Comparison of ENCODE assay signal across 15 mouse cellular contexts in genomic region chr2:179336235-179336634, GRCm38 (mm10).
DNase-seq lines count a peak whose midpoint lies in the region; ATAC-seq lines count a peak whose summit lies in the region.
"Had no signal": no experiment of that assay in that cellular context is flagged by ENCODE, and none has a peak within 500 bp of the region (broad histone marks: within the 10 kb centered on the region; RNA-seq: fewer than 3 reads in every experiment).

No protein-coding gene starts in this region.

- no peak overlapping the region for H3K27ac ChIP-seq in forebrain, embryonic 13.5 days
- H3K27ac ChIP-seq in hindbrain, embryonic 16.5 days (ENCODE audit: low read depth, low read length) = no peak overlapping the region
- no peak overlapping the region for H3K27ac ChIP-seq in neural tube, embryonic 13.5 days (replicated peaks)
- H3K27ac ChIP-seq: gastrocnemius, adult 2 months; liver, embryonic 14.5 days had no signal

- intact Hi-C loops in left cerebral cortex, postnatal 4 days (cut with DNase I) = no loop called here

- 6% methylated on average over 1 of the region's 1 CpGs for WGBS in forebrain, embryonic 13.5 days
- WGBS in hindbrain, embryonic 16.5 days = 10% methylated on average over 1 of the region's 1 CpGs
- WGBS in neural tube, embryonic 13.5 days = 0% methylated on average over 1 of the region's 1 CpGs

- no peaks in the 10 kb centered on the region for H3K9me3 ChIP-seq in forebrain, embryonic 13.5 days (replicated peaks)
- H3K9me3 ChIP-seq in hindbrain, embryonic 16.5 days (ENCODE audit: control insufficient read depth, low read length) = no peaks in the 10 kb centered on the region
- no peaks in the 10 kb centered on the region for H3K9me3 ChIP-seq in neural tube, embryonic 13.5 days

- no peak overlapping the region for H3K9ac ChIP-seq in forebrain, embryonic 13.5 days
- no peak overlapping the region for H3K9ac ChIP-seq in hindbrain, embryonic 16.5 days (ENCODE audit: low read depth, low read length)
- no peak overlapping the region for H3K9ac ChIP-seq in neural tube, embryonic 13.5 days
- H3K9ac ChIP-seq: liver, embryonic 14.5 days had no signal

- peaks cover 9% of the 10 kb centered on the region for H3K4me1 ChIP-seq in forebrain, embryonic 13.5 days
- H3K4me1 ChIP-seq in hindbrain, embryonic 16.5 days (ENCODE audit: control insufficient read depth, insufficient read depth, low read depth, low read length) = no peaks in the 10 kb centered on the region
- peaks cover 28% of the 10 kb centered on the region for H3K4me1 ChIP-seq in neural tube, embryonic 13.5 days (replicated peaks)

- no peaks in the 10 kb centered on the region for H3K27me3 ChIP-seq in forebrain, embryonic 13.5 days
- H3K27me3 ChIP-seq in hindbrain, embryonic 16.5 days (replicated peaks; ENCODE audit: control insufficient read depth, insufficient read depth, low read length) = no peaks in the 10 kb centered on the region
- H3K27me3 ChIP-seq in neural tube, embryonic 13.5 days = no peaks in the 10 kb centered on the region

- H3K4me3 ChIP-seq in forebrain, embryonic 13.5 days = no peak overlapping the region
- H3K4me3 ChIP-seq in hindbrain, embryonic 16.5 days (ENCODE audit: low read length) = no peak overlapping the region
- H3K4me3 ChIP-seq in neural tube, embryonic 13.5 days = no peak overlapping the region
- H3K4me3 ChIP-seq: erythroblast, embryonic 14.5 days; gastrocnemius, adult 2 months; myocyte had no signal

- H3K36me3 ChIP-seq in forebrain, embryonic 13.5 days (ENCODE audit: poor library complexity, severe bottlenecking) = no peaks in the 10 kb centered on the region
- no peaks in the 10 kb centered on the region for H3K36me3 ChIP-seq in hindbrain, embryonic 16.5 days (ENCODE audit: control insufficient read depth, insufficient read depth, low read length)
- no peaks in the 10 kb centered on the region for H3K36me3 ChIP-seq in neural tube, embryonic 13.5 days

- DNase-seq in embryo, embryonic 10 days (ENCODE audit: low spot score) = peak; percentile 55
- DNase-seq in spleen, postnatal 4 days (ENCODE audit: low spot score in 2 of 2) = no peak
- DNase-seq in left cerebral cortex, postnatal 4 days = no peak
- DNase-seq in heart, adult 11 months = no peak
- DNase-seq: cerebellum, postnatal 36 days; gastrocnemius, adult 2 months; heart, postnatal 4 days; kidney, adult 8-10 months; lung, postnatal 4 days had no signal

- ATAC-seq in forebrain, embryonic 13.5 days = peak; percentile 65; the same call in 1 of the 2 replicates
- peak; percentile 80 for ATAC-seq in hindbrain, embryonic 16.5 days
- ATAC-seq in neural tube, embryonic 13.5 days (ENCODE audit: low read depth) = peak; percentile 44; the same call in 1 of the 2 replicates

- H3K4me2 ChIP-seq in forebrain, embryonic 13.5 days = no peak overlapping the region
- no peak overlapping the region for H3K4me2 ChIP-seq in hindbrain, embryonic 16.5 days (ENCODE audit: low read length)
- H3K4me2 ChIP-seq in neural tube, embryonic 13.5 days = no peak overlapping the region
